Mouse (Mus musculus): ENCODE data around the gene Acsl5. TPM values are rescaled to one million over a fixed set of nuclear protein-coding genes. Genes with fewer than 3 reads are reported as not detected.

Gene Acsl5
- polyA plus RNA-seq, 1 experiment from 2014 or later, result 21.2 TPM

- ATAC-seq (ENCODE audit: insufficient number of reproducible peaks, insufficient read depth, low FRiP score, low TSS enrichment, low read depth), result no peak
- 97% methylated on average over 5 of the region's 5 CpGs for WGBS
Measured at GRCm38 (mm10) chr19:55331776-55332175, 80.0 kb downstream of the Acsl5 start.

GRCm38 (mm10) chr19:55332641-55333268, 81.0 kb downstream of the Acsl5 start:
- Histone ChIP-seq H3K9me3 (no peaks in the 10 kb centered on the region), H3K4me2 (no peak overlapping the region), H3K27ac (no peak overlapping the region), H3K27me3 (no peaks in the 10 kb centered on the region), H3K9ac (replicated peaks) (no peak overlapping the region), H3K4me3 (replicated peaks) (no peak overlapping the region), H3K4me1 (replicated peaks) (no peaks in the 10 kb centered on the region), H3K36me3 (peaks cover 42% of the 10 kb centered on the region)
- peak; percentile 72 for ATAC-seq (ENCODE audit: insufficient number of reproducible peaks, insufficient read depth, low FRiP score, low TSS enrichment, low read depth)
- 92% methylated on average over 8 of the region's 8 CpGs for WGBS

More at GRCm38 (mm10) chr19:55331776-55332175, 80.0 kb downstream of the Acsl5 start:
- H3K9me3 ChIP-seq, result no peaks in the 10 kb centered on the region
- no peaks in the 10 kb centered on the region for H3K4me1 ChIP-seq (replicated peaks)
- H3K4me3 ChIP-seq (replicated peaks), result no peak overlapping the region
- H3K36me3 ChIP-seq, result peaks cover 42% of the 10 kb centered on the region
- H3K9ac ChIP-seq (replicated peaks), result no peak overlapping the region
- H3K4me2 ChIP-seq, result no peak overlapping the region
- H3K27me3 ChIP-seq, result no peaks in the 10 kb centered on the region
- no peak overlapping the region for H3K27ac ChIP-seq

- Histone ChIP-seq H3K4me1 (replicated peaks) (no peaks in the 10 kb centered on the region), H3K9me3 (no peaks in the 10 kb centered on the region), H3K4me3 (replicated peaks) (no peak overlapping the region), H3K27me3 (no peaks in the 10 kb centered on the region), H3K36me3 (peaks cover 11% of the 10 kb centered on the region), H3K4me2 (no peak overlapping the region), H3K27ac (no peak overlapping the region), H3K9ac (replicated peaks) (no peak overlapping the region)
- no peak for ATAC-seq (ENCODE audit: insufficient number of reproducible peaks, insufficient read depth, low FRiP score, low TSS enrichment, low read depth)
- 92% methylated on average over 1 of the region's 1 CpGs for WGBS
Measured at GRCm38 (mm10) chr19:55335881-55336280, 84.1 kb downstream of the Acsl5 start.

- H3K9ac ChIP-seq (replicated peaks), result no peak overlapping the region
- H3K4me2 ChIP-seq, result no peak overlapping the region
- no peaks in the 10 kb centered on the region for H3K27me3 ChIP-seq
- H3K27ac ChIP-seq, result no peak overlapping the region
- peaks cover 5% of the 10 kb centered on the region for H3K36me3 ChIP-seq
- no peaks in the 10 kb centered on the region for H3K9me3 ChIP-seq
- WGBS, result 87% methylated on average over 12 of the region's 12 CpGs
- no peak overlapping the region for H3K4me3 ChIP-seq (replicated peaks)
- H3K4me1 ChIP-seq (replicated peaks), result no peaks in the 10 kb centered on the region
- no peak for ATAC-seq (ENCODE audit: insufficient number of reproducible peaks, insufficient read depth, low FRiP score, low TSS enrichment, low read depth)
Measured at GRCm38 (mm10) chr19:55336441-55336840, 84.7 kb downstream of the Acsl5 start.

- Histone ChIP-seq H3K9ac (replicated peaks) (no peak overlapping the region), H3K4me2 (no peak overlapping the region), H3K4me1 (replicated peaks) (peaks cover 4% of the 10 kb centered on the region; the same call in 1 of the 2 replicates), H3K27me3 (no peaks in the 10 kb centered on the region), H3K4me3 (replicated peaks) (no peak overlapping the region), H3K27ac (no peak overlapping the region), H3K36me3 (no peaks in the 10 kb centered on the region; the same call in 1 of the 2 replicates), H3K9me3 (no peaks in the 10 kb centered on the region)
- WGBS, result 91% methylated on average over 9 of the region's 9 CpGs
- no peak for ATAC-seq (ENCODE audit: insufficient number of reproducible peaks, insufficient read depth, low FRiP score, low TSS enrichment, low read depth)
Measured at GRCm38 (mm10) chr19:55337066-55337465, 85.3 kb downstream of the Acsl5 start.

GRCm38 (mm10) chr19:55337664-55338063, 85.9 kb downstream of the Acsl5 start:
- no peaks in the 10 kb centered on the region for H3K27me3 ChIP-seq
- H3K4me3 ChIP-seq (replicated peaks), result no peak overlapping the region
- no peaks in the 10 kb centered on the region for H3K9me3 ChIP-seq
- H3K4me1 ChIP-seq (replicated peaks), result peaks cover 4% of the 10 kb centered on the region
- no peaks in the 10 kb centered on the region for H3K36me3 ChIP-seq
- no peak for ATAC-seq (ENCODE audit: insufficient number of reproducible peaks, insufficient read depth, low FRiP score, low TSS enrichment, low read depth)
- H3K27ac ChIP-seq, result no peak overlapping the region
- H3K9ac ChIP-seq (replicated peaks), result no peak overlapping the region
- WGBS, result 83% methylated on average over 10 of the region's 10 CpGs
- no peak overlapping the region for H3K4me2 ChIP-seq

- H3K9ac ChIP-seq (replicated peaks), result no peak overlapping the region
- WGBS, result 94% methylated on average over 6 of the region's 6 CpGs
- no peak for ATAC-seq (ENCODE audit: insufficient number of reproducible peaks, insufficient read depth, low FRiP score, low TSS enrichment, low read depth)
- H3K4me3 ChIP-seq (replicated peaks), result no peak overlapping the region
- H3K9me3 ChIP-seq, result no peaks in the 10 kb centered on the region
- H3K4me2 ChIP-seq, result no peak overlapping the region
- no peaks in the 10 kb centered on the region for H3K36me3 ChIP-seq
- H3K4me1 ChIP-seq (replicated peaks), result peaks cover 4% of the 10 kb centered on the region
- H3K27me3 ChIP-seq, result no peaks in the 10 kb centered on the region
- no peak overlapping the region for H3K27ac ChIP-seq
Measured at GRCm38 (mm10) chr19:55340521-55340920, 88.8 kb downstream of the Acsl5 start.

GRCm38 (mm10) chr19:55341377-55341776, 89.6 kb downstream of the Acsl5 start:
- Histone ChIP-seq H3K4me2 (no peak overlapping the region), H3K27ac (no peak overlapping the region), H3K9ac (replicated peaks) (no peak overlapping the region), H3K36me3 (no peaks in the 10 kb centered on the region), H3K4me1 (replicated peaks) (peaks cover 4% of the 10 kb centered on the region), H3K9me3 (no peaks in the 10 kb centered on the region), H3K27me3 (no peaks in the 10 kb centered on the region), H3K4me3 (replicated peaks) (no peak overlapping the region)
- 79% methylated on average over 3 of the region's 3 CpGs for WGBS
- no peak for ATAC-seq (ENCODE audit: insufficient number of reproducible peaks, insufficient read depth, low FRiP score, low TSS enrichment, low read depth)

GRCm38 (mm10) chr19:55342423-55342822, 90.7 kb downstream of the Acsl5 start:
- WGBS, result 92% methylated on average over 7 of the region's 7 CpGs
- Histone ChIP-seq H3K4me3 (replicated peaks) (no peak overlapping the region), H3K4me2 (no peak overlapping the region), H3K4me1 (replicated peaks) (peaks cover 4% of the 10 kb centered on the region), H3K9me3 (no peaks in the 10 kb centered on the region), H3K9ac (replicated peaks) (no peak overlapping the region), H3K36me3 (no peaks in the 10 kb centered on the region), H3K27me3 (no peaks in the 10 kb centered on the region), H3K27ac (no peak overlapping the region)
- ATAC-seq (ENCODE audit: insufficient number of reproducible peaks, insufficient read depth, low FRiP score, low TSS enrichment, low read depth), result no peak

GRCm38 (mm10) chr19:55343274-55343673, 91.5 kb downstream of the Acsl5 start:
- Histone ChIP-seq H3K4me3 (replicated peaks) (no peak overlapping the region), H3K4me2 (no peak overlapping the region), H3K9me3 (no peaks in the 10 kb centered on the region), H3K9ac (replicated peaks) (no peak overlapping the region), H3K27ac (no peak overlapping the region), H3K36me3 (no peaks in the 10 kb centered on the region), H3K27me3 (no peaks in the 10 kb centered on the region), H3K4me1 (replicated peaks) (peaks cover 4% of the 10 kb centered on the region)
- no peak for ATAC-seq (ENCODE audit: insufficient number of reproducible peaks, insufficient read depth, low FRiP score, low TSS enrichment, low read depth)
- WGBS, result 91% methylated on average over 9 of the region's 9 CpGs

Data from limb, embryonic 12.5 days (tissue).